Mouse (Mus musculus): ENCODE measurements around the gene Gda. TPM values are rescaled to one million over a fixed set of nuclear protein-coding genes. Genes with fewer than 3 reads are reported as not detected.

Gda gene
- total RNA-seq, 1 experiment: 0.13 TPM

DNA sequence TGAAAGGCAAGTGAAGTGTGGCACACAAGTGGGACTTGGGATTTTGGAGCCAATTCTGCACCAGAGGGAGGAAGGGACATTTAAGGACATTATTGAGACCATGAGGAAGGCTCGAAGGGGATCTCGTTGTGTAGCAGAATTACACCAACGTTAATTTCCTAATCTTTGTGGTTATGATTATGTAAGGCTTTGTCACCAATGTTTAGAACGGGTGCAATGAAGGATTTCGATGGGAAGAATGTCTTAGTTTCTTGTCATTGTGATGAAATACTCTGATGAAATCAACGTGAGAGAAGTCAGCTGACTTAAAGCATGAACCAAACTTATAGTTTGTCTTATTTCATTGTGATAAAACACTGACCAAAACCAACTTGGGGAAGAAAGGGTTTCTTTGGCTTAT lies 32.4 kb downstream of the Gda start:
- DNase-seq (ENCODE audit: low read depth, low spot score): no peak
- TF ChIP-seq CHD2 (IDR thresholded peaks at IDR 0.05; ENCODE audit: low read depth, low read length) (no peak), ZNF384 (IDR thresholded peaks at IDR 0.05; ENCODE audit: low read depth, low read length) (no peak), ZC3H11A (IDR thresholded peaks at IDR 0.05; ENCODE audit: borderline replicate concordance, low read depth, low read length) (no peak), MAFK (IDR thresholded peaks at IDR 0.05; ENCODE audit: insufficient read depth, low read depth, low read length) (no peak), HCFC1 (IDR thresholded peaks at IDR 0.05; ENCODE audit: borderline replicate concordance, insufficient read depth, low read length) (no peak)
- in situ Hi-C loops (cut with MboI; ENCODE audit: low sequenced_read_pairs in 2 of 2, unreplicated experiment in 2 of 2): no loop called here
- Histone ChIP-seq H3K36me3 (ENCODE audit: control insufficient read depth, insufficient read depth, low read length, poor library complexity, severe bottlenecking) (no peaks in the 10 kb centered on the region), H3K4me1 (ENCODE audit: control insufficient read depth in 2 of 2, insufficient read depth in 2 of 2, low read length in 2 of 2, poor library complexity in 1 of 2) (no peaks in the 10 kb centered on the region), H3K4me3 (ENCODE audit: insufficient read depth in 1 of 2, low read depth in 1 of 2, low read length in 2 of 2, poor library complexity in 1 of 2, severe bottlenecking in 1 of 2) (no peak overlapping the region), H3K27ac (ENCODE audit: insufficient read depth, low read depth, low read length, poor library complexity, severe bottlenecking) (no peak overlapping the region), H3K9me3 (ENCODE audit: control insufficient read depth, insufficient read depth, low read depth, low read length) (no peaks in the 10 kb centered on the region), H3K9ac (ENCODE audit: insufficient read depth, low read depth, low read length, poor library complexity, severe bottlenecking) (no peak overlapping the region)

DNA sequence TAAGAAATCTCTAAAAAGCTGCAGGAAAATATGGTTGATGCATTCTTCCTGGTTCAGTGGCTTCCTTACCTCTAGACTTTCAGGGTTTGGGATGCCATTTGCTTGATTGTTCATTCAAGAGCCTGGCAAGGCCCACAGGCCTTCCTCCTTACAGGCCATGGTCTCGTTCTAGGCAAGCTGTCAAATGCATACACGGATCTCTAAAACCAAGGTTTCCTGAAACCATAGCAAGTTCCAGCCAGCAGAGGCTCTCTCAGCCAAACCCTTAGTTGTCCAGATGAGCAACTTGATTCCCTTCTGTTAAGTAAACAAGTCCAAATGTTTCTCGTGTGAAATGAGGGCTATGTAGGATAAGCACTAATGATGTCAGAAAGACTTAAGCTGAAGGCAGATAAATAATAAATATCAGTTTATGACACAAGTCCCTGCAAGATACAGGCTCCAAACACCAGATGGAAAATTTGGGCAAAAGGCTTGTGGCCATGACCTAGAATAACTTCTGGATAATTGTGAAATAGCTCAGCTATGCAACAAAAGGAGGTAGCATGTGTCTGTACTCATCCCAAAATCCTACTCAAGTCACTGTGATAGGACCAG lies 34.0 kb downstream of the Gda start:
- Histone ChIP-seq H3K9me3 (ENCODE audit: control insufficient read depth, insufficient read depth, low read depth, low read length) (no peaks in the 10 kb centered on the region), H3K4me1 (ENCODE audit: control insufficient read depth in 2 of 2, insufficient read depth in 2 of 2, low read length in 2 of 2, poor library complexity in 1 of 2) (no peaks in the 10 kb centered on the region), H3K4me3 (ENCODE audit: insufficient read depth in 1 of 2, low read depth in 1 of 2, low read length in 2 of 2, poor library complexity in 1 of 2, severe bottlenecking in 1 of 2) (no peak overlapping the region), H3K27ac (ENCODE audit: insufficient read depth, low read depth, low read length, poor library complexity, severe bottlenecking) (no peak overlapping the region), H3K36me3 (ENCODE audit: control insufficient read depth, insufficient read depth, low read length, poor library complexity, severe bottlenecking) (no peaks in the 10 kb centered on the region), H3K9ac (ENCODE audit: insufficient read depth, low read depth, low read length, poor library complexity, severe bottlenecking) (no peak overlapping the region)
- in situ Hi-C loops (cut with MboI; ENCODE audit: low sequenced_read_pairs in 2 of 2, unreplicated experiment in 2 of 2): no loop called here
- TF ChIP-seq CHD2 (IDR thresholded peaks at IDR 0.05; ENCODE audit: low read depth, low read length) (no peak), ZNF384 (IDR thresholded peaks at IDR 0.05; ENCODE audit: low read depth, low read length) (no peak), MAFK (IDR thresholded peaks at IDR 0.05; ENCODE audit: insufficient read depth, low read depth, low read length) (no peak)
- no peak for DNase-seq (ENCODE audit: low read depth, low spot score)

DNA sequence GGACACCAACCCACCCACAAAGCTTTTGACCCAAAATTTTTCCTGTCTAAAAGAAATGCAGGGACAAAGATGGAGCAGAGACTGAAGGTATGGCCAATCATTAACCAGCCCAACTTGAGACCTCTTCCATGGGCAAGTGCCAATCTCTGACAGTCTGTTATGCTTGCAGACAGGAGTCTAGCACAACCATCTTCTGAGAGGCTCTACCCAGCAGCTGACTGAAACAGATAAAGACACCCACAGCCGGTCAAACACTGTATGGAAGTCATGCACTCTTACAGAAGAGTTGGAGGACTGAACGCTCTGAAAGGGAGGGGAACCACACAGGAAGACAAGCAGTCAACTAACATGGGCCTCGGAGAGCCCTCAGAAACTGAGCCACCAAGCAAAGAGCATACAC lies 36.7 kb downstream of the Gda start:
- H3K27ac ChIP-seq (ENCODE audit: insufficient read depth, low read depth, low read length, poor library complexity, severe bottlenecking): no peak overlapping the region
- no peaks in the 10 kb centered on the region for H3K4me1 ChIP-seq (ENCODE audit: control insufficient read depth in 2 of 2, insufficient read depth in 2 of 2, low read length in 2 of 2, poor library complexity in 1 of 2)
- in situ Hi-C loops (cut with MboI; ENCODE audit: low sequenced_read_pairs in 2 of 2, unreplicated experiment in 2 of 2): no loop called here
- TF ChIP-seq MAFK (IDR thresholded peaks at IDR 0.05; ENCODE audit: insufficient read depth, low read depth, low read length) (no peak), HCFC1 (IDR thresholded peaks at IDR 0.05; ENCODE audit: borderline replicate concordance, insufficient read depth, low read length) (no peak), ZNF384 (IDR thresholded peaks at IDR 0.05; ENCODE audit: low read depth, low read length) (no peak), ZC3H11A (IDR thresholded peaks at IDR 0.05; ENCODE audit: borderline replicate concordance, low read depth, low read length) (no peak), CHD2 (IDR thresholded peaks at IDR 0.05; ENCODE audit: low read depth, low read length) (no peak)
- no peak for DNase-seq (ENCODE audit: low read depth, low spot score)
- no peaks in the 10 kb centered on the region for H3K9me3 ChIP-seq (ENCODE audit: control insufficient read depth, insufficient read depth, low read depth, low read length)
- no peaks in the 10 kb centered on the region for H3K36me3 ChIP-seq (ENCODE audit: control insufficient read depth, insufficient read depth, low read length, poor library complexity, severe bottlenecking)
- no peak overlapping the region for H3K9ac ChIP-seq (ENCODE audit: insufficient read depth, low read depth, low read length, poor library complexity, severe bottlenecking)
- no peak overlapping the region for H3K4me3 ChIP-seq (ENCODE audit: insufficient read depth in 1 of 2, low read depth in 1 of 2, low read length in 2 of 2, poor library complexity in 1 of 2, severe bottlenecking in 1 of 2)

DNA sequence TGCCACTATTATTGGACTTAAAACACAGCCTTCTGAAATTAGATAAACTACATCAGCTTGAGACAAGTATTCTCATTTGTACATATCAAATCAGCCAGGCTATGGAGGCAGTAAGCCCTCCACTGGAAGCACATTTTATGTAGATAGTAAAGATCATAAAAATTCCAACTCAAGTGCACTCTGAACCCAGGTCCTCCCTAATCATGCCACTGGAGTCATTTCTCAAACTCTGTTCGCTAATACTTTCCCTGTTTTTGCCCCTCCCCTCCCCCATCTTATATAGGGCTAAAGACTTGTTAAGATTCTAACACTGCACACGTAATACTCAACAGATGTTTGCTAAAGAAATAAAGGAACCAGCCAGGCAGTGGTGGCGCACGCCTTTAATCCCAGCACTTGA lies 39.9 kb downstream of the Gda start:
- no peak for DNase-seq (ENCODE audit: low read depth, low spot score)
- Histone ChIP-seq H3K36me3 (ENCODE audit: control insufficient read depth, insufficient read depth, low read length, poor library complexity, severe bottlenecking) (no peaks in the 10 kb centered on the region), H3K9me3 (ENCODE audit: control insufficient read depth, insufficient read depth, low read depth, low read length) (no peaks in the 10 kb centered on the region), H3K9ac (ENCODE audit: insufficient read depth, low read depth, low read length, poor library complexity, severe bottlenecking) (no peak overlapping the region), H3K4me3 (ENCODE audit: insufficient read depth in 1 of 2, low read depth in 1 of 2, low read length in 2 of 2, poor library complexity in 1 of 2, severe bottlenecking in 1 of 2) (no peak overlapping the region), H3K4me1 (ENCODE audit: control insufficient read depth in 2 of 2, insufficient read depth in 2 of 2, low read length in 2 of 2, poor library complexity in 1 of 2) (no peaks in the 10 kb centered on the region), H3K27ac (ENCODE audit: insufficient read depth, low read depth, low read length, poor library complexity, severe bottlenecking) (no peak overlapping the region)
- in situ Hi-C loops (cut with MboI; ENCODE audit: low sequenced_read_pairs in 2 of 2, unreplicated experiment in 2 of 2): no loop called here
- TF ChIP-seq CHD2 (IDR thresholded peaks at IDR 0.05; ENCODE audit: low read depth, low read length) (no peak), HCFC1 (IDR thresholded peaks at IDR 0.05; ENCODE audit: borderline replicate concordance, insufficient read depth, low read length) (no peak), ZNF384 (IDR thresholded peaks at IDR 0.05; ENCODE audit: low read depth, low read length) (no peak), ZC3H11A (IDR thresholded peaks at IDR 0.05; ENCODE audit: borderline replicate concordance, low read depth, low read length) (no peak), MAFK (IDR thresholded peaks at IDR 0.05; ENCODE audit: insufficient read depth, low read depth, low read length) (no peak)

DNA sequence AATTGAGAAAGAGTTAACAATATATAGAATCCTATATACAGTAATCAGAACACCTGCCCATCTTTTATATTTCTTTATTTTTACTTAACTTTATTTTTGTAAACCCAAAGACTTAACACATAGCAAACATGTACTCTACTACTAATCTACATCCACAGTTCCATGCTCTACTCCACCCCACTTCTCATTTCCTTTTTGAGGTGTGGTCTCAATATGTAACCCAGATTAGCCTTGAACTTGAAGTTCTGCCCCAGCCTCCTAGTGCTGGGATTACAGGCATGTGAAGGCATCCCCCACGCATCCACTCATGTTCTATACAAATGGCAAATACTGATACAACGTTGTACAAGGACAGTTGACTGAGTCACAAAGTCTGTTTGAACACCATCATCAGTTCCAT lies 40.4 kb downstream of the Gda start:
- in situ Hi-C loops (cut with MboI; ENCODE audit: low sequenced_read_pairs in 2 of 2, unreplicated experiment in 2 of 2): no loop called here
- no peaks in the 10 kb centered on the region for H3K36me3 ChIP-seq (ENCODE audit: control insufficient read depth, insufficient read depth, low read length, poor library complexity, severe bottlenecking)
- no peak overlapping the region for H3K27ac ChIP-seq (ENCODE audit: insufficient read depth, low read depth, low read length, poor library complexity, severe bottlenecking)
- no peak for DNase-seq (ENCODE audit: low read depth, low spot score)
- H3K9ac ChIP-seq (ENCODE audit: insufficient read depth, low read depth, low read length, poor library complexity, severe bottlenecking): no peak overlapping the region
- no peak overlapping the region for H3K4me3 ChIP-seq (ENCODE audit: insufficient read depth in 1 of 2, low read depth in 1 of 2, low read length in 2 of 2, poor library complexity in 1 of 2, severe bottlenecking in 1 of 2)
- no peak for TF ChIP-seq CHD2 (IDR thresholded peaks at IDR 0.05; ENCODE audit: low read depth, low read length)
- H3K4me1 ChIP-seq (ENCODE audit: control insufficient read depth in 2 of 2, insufficient read depth in 2 of 2, low read length in 2 of 2, poor library complexity in 1 of 2): no peaks in the 10 kb centered on the region
- H3K9me3 ChIP-seq (ENCODE audit: control insufficient read depth, insufficient read depth, low read depth, low read length): no peaks in the 10 kb centered on the region

Data from ES-E14 (cell line).